Mouse (Mus musculus): ENCODE measurements around the gene Olfr922. TPM values are rescaled to one million over a fixed set of nuclear protein-coding genes. Genes with fewer than 3 reads are reported as not detected.

Gene Olfr922
- not detected for total RNA-seq (2021)
- long read RNA-seq: 0 reads

DNA sequence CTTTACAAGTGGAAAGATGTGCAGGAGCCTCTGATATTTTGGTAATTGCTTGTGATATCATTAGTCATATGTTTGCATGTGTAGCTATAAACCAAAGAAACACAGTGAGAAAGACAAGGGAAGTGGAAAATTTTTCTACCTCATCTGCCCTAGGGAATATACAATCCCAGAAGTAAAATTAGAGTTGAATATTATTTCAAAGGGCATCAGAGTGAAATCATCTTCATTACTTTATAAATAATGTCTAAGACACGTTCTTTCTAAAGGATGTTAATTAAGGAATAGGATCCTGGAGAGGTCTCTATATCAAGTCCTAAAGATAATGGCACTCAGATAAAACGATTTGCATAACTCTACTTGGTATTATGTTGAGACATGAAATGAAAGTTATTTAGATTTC, at the start of gene Olfr922:
Olfr922 (plus strand) TSS at position 301 of the 400 bp plus-strand sequence.
- no peak for DNase-seq (ENCODE audit: low spot score in 2 of 2)

- DNase-seq (ENCODE audit: low spot score in 2 of 2): no peak
These were observed 41.6 kb upstream of the Olfr922 start, which contains the start of gene Olfr921 for GRCm38 (mm10) chr9:38772768-38773167. TSS of gene Olfr921 (plus strand) at chr9:38773068.

GRCm38 (mm10) chr9:38792689-38793088, 21.7 kb upstream of the Olfr922 start:
- DNase-seq (ENCODE audit: low spot score in 2 of 2): no peak

DNA sequence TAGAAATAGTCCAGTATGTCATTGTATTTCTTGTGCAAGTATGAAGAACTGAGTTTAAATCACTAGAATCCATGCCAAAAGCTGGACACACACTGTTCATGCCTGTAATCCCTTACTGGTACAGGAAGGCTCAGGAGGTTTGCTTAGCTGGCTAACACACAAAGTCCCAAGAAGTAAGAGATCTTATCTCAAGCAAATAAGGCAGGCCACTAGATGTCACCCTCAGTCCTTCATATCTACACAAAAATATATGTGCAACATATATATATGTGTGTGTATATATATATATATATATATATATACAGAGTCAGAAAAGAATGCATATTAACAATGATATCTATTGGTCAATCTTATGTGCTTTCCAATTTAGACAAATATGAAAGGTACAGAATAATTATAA, 8.7 kb upstream of the Olfr922 start:
- DNase-seq (ENCODE audit: low spot score in 2 of 2): no peak

- DNase-seq (ENCODE audit: low spot score in 2 of 2): no peak
These were observed 1.1 kb downstream of the Olfr922 start for GRCm38 (mm10) chr9:38815458-38815986.

DNA sequence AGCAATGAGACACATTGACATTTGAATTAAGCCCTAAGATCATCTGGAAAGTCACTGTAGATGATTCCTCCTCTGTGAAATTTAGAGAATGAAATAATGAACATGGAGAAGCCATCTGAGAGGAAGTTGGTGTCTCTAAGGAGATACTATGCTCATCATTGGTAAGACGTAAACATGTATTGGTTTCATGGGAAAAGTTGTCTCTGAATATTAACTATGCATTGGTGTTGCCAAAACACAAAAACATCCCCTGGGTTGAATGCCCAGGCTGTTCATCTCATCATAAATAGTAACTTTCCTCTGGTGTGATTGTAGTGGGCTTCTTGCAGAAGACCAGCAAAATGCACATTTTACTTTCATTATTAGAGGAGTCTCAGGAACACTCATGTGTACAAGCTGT, 11.8 kb downstream of the Olfr922 start, which contains the start of gene Olfr923:
Olfr923 (plus strand) TSS at position 301 of the 400 bp plus-strand sequence.
- DNase-seq (ENCODE audit: low spot score in 2 of 2): no peak

DNA sequence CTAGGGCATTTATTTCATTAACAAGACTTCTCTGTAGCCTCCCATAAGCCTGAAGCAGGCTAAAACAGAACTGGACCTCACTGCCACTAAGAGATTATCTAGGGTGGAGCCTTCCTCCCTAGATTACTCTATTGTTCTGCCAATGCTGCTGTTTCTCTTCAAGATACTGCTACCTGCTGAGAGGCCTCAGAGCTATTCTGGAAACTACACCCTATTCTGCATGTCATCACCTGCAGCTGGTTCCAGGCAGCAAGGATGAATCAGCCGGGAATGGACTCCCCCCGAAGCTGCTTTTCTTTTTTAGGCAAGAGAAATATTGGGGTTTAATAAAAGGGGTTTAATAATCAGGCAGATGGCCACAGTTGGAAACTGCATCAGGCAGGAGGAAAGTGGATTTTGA, 18.6 kb downstream of the Olfr922 start:
- no peak for DNase-seq (ENCODE audit: low spot score in 2 of 2)

GRCm38 (mm10) chr9:38844149-38844548, 29.7 kb downstream of the Olfr922 start, which contains the start of gene Olfr924:
TSS of gene Olfr924 (plus strand) at chr9:38844449.
- no peak for DNase-seq (ENCODE audit: low spot score in 2 of 2)

DNA sequence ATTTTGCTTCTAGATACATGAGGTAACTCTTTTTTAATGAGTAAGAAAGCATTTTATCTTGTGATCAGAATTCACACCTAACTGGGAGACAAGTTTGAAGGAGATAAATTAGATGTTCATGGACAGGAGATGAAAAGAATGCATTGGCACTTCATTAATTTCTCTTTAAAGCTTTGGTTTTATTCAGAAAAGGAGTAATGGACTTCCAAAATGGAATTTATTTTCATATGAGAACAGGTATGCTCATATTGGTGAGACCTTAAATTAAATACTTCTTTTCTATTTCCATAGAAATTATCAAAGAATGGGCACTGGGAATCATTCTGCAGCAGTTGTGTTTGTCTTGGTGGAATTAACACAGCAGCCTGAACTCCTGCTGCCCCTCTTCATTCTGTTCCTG, 40.3 kb downstream of the Olfr922 start, which contains the start of gene Olfr26:
Olfr26 (plus strand) TSS at position 301 of the 400 bp plus-strand sequence.
- no peak for DNase-seq (ENCODE audit: low spot score in 2 of 2)

Other genes starting within 250 kb of the Olfr922 start
- not detected for gene Olfr912, start 234.4 kb upstream of the Olfr922 start, total RNA-seq (2021)
- gene Olfr913, start 221.9 kb upstream of the Olfr922 start, total RNA-seq (2021): not detected
- not detected for gene Olfr914, start 209.5 kb upstream of the Olfr922 start, total RNA-seq (2021)
- gene Olfr916, start 154.7 kb upstream of the Olfr922 start, total RNA-seq (2021): not detected
- gene Olfr917, start 148.8 kb upstream of the Olfr922 start, total RNA-seq (2021): not detected
- not detected for gene Olfr918, start 140.0 kb upstream of the Olfr922 start, total RNA-seq (2021)
- not detected for gene Olfr919, start 110.9 kb upstream of the Olfr922 start, total RNA-seq (2021)
- 10 to 100 TPM in 1 of 2 experiments, 1 to 10 TPM in 1; 9.3 to 12.0 TPM for gene Vwa5a, start 96.3 kb upstream of the Olfr922 start, total RNA-seq (2021)
- not detected for gene Olfr920, start 62.3 kb upstream of the Olfr922 start, total RNA-seq (2021)
- not detected for gene Olfr921, start 41.5 kb upstream of the Olfr922 start, total RNA-seq (2021)
- not detected for gene Olfr923, start 11.9 kb downstream of the Olfr922 start, total RNA-seq (2021)
- not detected for gene Olfr924, start 29.8 kb downstream of the Olfr922 start, total RNA-seq (2021)
- gene Olfr26, start 40.4 kb downstream of the Olfr922 start, total RNA-seq (2021): not detected
- gene Olfr926, start 62.5 kb downstream of the Olfr922 start, total RNA-seq (2021): not detected
- gene Olfr930, start 115.2 kb downstream of the Olfr922 start, total RNA-seq (2021): not detected
- gene Olfr933, start 157.7 kb downstream of the Olfr922 start, total RNA-seq (2021): not detected
- not detected for gene Olfr934, start 173.7 kb downstream of the Olfr922 start, total RNA-seq (2021)
- gene Olfr935, start 185.1 kb downstream of the Olfr922 start, total RNA-seq (2021): not detected
- not detected for gene Olfr146, start 208.8 kb downstream of the Olfr922 start, total RNA-seq (2021)